Mouse (Mus musculus): ENCODE results near the gene 1600015I10Rik.
"Not testable (repeated sequence)": the region's sequence is repeated elsewhere in the genome, so short reads cannot be mapped to it uniquely, and the experiment has no call there.

The 1600015I10Rik gene

GRCm38 (mm10) chr6:48929595-48929994 is at the start of gene 1600015I10Rik:
Gene 1600015I10Rik, plus strand, starts transcription at chr6:48929895.
- DNase-seq: no peak

- DNase-seq: no peak
Observed at GRCm38 (mm10) chr6:48894203-48894602, 35.5 kb upstream of the 1600015I10Rik start.

GRCm38 (mm10) chr6:48894938-48895818 is 34.5 kb upstream of the 1600015I10Rik start:
- DNase-seq: no peak

- DNase-seq: no peak
Observed at GRCm38 (mm10) chr6:48895941-48896340, 33.8 kb upstream of the 1600015I10Rik start.

GRCm38 (mm10) chr6:48896956-48897355 is 32.7 kb upstream of the 1600015I10Rik start:
- DNase-seq: no peak

- not testable (repeated sequence) for DNase-seq
Observed at GRCm38 (mm10) chr6:48901316-48901715, 28.4 kb upstream of the 1600015I10Rik start.

GRCm38 (mm10) chr6:48902511-48903406 is 26.9 kb upstream of the 1600015I10Rik start:
- no peak for DNase-seq

- no peak for DNase-seq
Observed at GRCm38 (mm10) chr6:48903437-48903836, 26.3 kb upstream of the 1600015I10Rik start.

- DNase-seq: no peak
Observed at GRCm38 (mm10) chr6:48905606-48906005, 24.1 kb upstream of the 1600015I10Rik start.

GRCm38 (mm10) chr6:48906371-48906770 is 23.3 kb upstream of the 1600015I10Rik start:
- no peak for DNase-seq

- no peak for DNase-seq
Observed at GRCm38 (mm10) chr6:48909229-48909628, 20.5 kb upstream of the 1600015I10Rik start.

GRCm38 (mm10) chr6:48912033-48912432 is 17.7 kb upstream of the 1600015I10Rik start:
- no peak for DNase-seq

GRCm38 (mm10) chr6:48913587-48913986 is 16.1 kb upstream of the 1600015I10Rik start:
- no peak for DNase-seq

- DNase-seq: no peak
Observed at GRCm38 (mm10) chr6:48949596-48949995, 19.9 kb downstream of the 1600015I10Rik start.

- no peak for DNase-seq
Observed at GRCm38 (mm10) chr6:48950676-48951075, 21.0 kb downstream of the 1600015I10Rik start.

- no peak for DNase-seq
Observed at GRCm38 (mm10) chr6:48951630-48952029, 21.9 kb downstream of the 1600015I10Rik start.

GRCm38 (mm10) chr6:48953220-48953619 is 23.5 kb downstream of the 1600015I10Rik start:
- DNase-seq: no peak

GRCm38 (mm10) chr6:48954211-48954610 is 24.5 kb downstream of the 1600015I10Rik start:
- no peak for DNase-seq

GRCm38 (mm10) chr6:48954946-48955345 is 25.3 kb downstream of the 1600015I10Rik start:
- DNase-seq: peak; percentile 4

- no peak for DNase-seq
Observed at GRCm38 (mm10) chr6:48956785-48957184, 27.1 kb downstream of the 1600015I10Rik start.

GRCm38 (mm10) chr6:48958053-48958452 is 28.4 kb downstream of the 1600015I10Rik start:
- peak; percentile 1 for DNase-seq

- DNase-seq: peak; percentile 3
Observed at GRCm38 (mm10) chr6:48959151-48959550, 29.5 kb downstream of the 1600015I10Rik start.

GRCm38 (mm10) chr6:48966696-48967095 is 37.0 kb downstream of the 1600015I10Rik start:
- not testable (repeated sequence) for DNase-seq
